Mouse (Mus musculus): ENCODE data around the gene Tmeff2. TPM values are rescaled to one million over a fixed set of nuclear protein-coding genes. Genes with fewer than 3 reads are reported as not detected.

Gene Tmeff2
- total RNA-seq, 2 experiments from 2014 or later: 6.6 to 9.3 TPM

DNA sequence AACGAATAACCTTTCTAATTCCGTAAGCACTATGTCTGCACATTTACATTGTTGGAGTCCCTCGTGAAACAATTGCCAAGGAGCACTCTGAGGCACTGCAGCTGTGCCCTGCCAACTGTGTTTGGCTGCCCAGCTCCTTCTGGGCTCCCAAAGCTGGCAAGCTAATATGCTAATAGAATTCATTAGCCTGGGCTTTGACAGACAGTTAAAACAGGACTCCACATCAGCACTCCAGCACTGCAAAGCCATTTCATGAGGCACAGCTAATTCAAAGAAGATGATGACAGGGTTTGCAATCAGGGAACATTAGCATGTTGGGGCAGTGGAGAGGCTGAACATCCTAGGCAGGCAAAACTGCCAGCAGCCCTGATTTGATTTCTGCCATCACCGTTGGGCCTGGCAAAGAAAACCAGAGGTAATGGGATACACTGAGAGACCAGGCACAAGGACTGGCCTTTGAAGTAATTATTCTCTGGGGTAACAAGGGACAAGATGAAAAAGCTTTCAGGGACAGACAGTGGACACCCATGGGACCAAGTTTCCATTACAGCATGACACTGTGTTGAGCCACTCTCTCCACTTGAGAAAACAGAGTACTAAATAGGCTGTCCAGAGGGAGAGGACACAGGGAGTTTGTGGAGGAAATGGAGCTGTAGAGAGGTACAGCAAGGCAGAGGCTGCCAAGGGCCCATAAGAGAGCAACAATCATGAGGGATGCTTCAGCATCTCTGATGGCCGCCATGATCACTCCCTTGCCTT is 316.0 kb downstream of the Tmeff2 start:
- DNase-seq: no peak

DNA sequence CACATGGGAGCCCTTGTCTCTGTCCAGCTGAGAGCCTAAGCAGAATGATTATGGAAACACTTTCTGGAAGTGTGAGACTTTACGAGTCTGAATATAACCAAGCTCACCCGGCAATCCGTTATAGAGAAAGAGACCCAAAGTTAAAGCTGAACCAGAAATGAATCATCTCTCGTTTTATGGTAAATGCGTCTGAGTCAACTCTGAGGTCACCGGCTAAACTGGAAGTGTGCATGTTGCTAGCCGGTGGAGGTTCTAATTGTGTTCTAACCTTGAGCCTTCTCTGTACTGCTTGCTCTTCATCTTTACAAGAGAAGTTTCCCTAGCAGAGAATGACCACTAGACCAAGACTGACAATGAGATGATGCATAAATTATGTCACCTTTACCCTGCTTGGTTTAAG is 316.8 kb downstream of the Tmeff2 start:
- DNase-seq: no peak

GRCm38 (mm10) chr1:51225156-51225555 is 324.7 kb downstream of the Tmeff2 start:
- no peak for DNase-seq

Small RNA genes lying within 50 kb of the gene (microRNA-seq; reads per million reads assigned to microRNA genes)
- 0 reads per million in 2 experiments for gene Gm25736
